Mouse (Mus musculus) spleen, postnatal 14 days (tissue): Measurements from ENCODE around the gene Pias4.

ENCODE experiments used
- DNase-seq, 2 experiments: peaks; one replicate each; pipeline ENCODE4 v3.0.0; 2021 to 2022; ENCODE audit warnings: low spot score in 2 of 2

The Pias4 gene

GRCm38 (mm10) chr10:81167200-81168086, at the start of gene Pias4:
TSS of gene Pias4 (minus strand) at chr10:81167923.
- DNase-seq: peak; percentile 100

GRCm38 (mm10) chr10:81217267-81217666, 49.5 kb upstream of the Pias4 start:
- DNase-seq: peak in 1 of 2 experiments; percentile 37

GRCm38 (mm10) chr10:81216810-81217209, 49.1 kb upstream of the Pias4 start:
- DNase-seq: no peak

- no peak for DNase-seq
These were observed 48.5 kb upstream of the Pias4 start for GRCm38 (mm10) chr10:81216260-81216659.

- DNase-seq: no peak
These were observed 42.4 kb upstream of the Pias4 start for GRCm38 (mm10) chr10:81210154-81210553.

- DNase-seq: no peak
These were observed 36.4 kb upstream of the Pias4 start for GRCm38 (mm10) chr10:81204137-81204536.

GRCm38 (mm10) chr10:81202978-81203720, 35.4 kb upstream of the Pias4 start:
- DNase-seq: no peak

- DNase-seq: no peak
These were observed 34.4 kb upstream of the Pias4 start, which contains the start of gene Nmrk2 for GRCm38 (mm10) chr10:81201807-81202758. TSS of gene Nmrk2 (minus strand) at chr10:81202051.

- no peak for DNase-seq
These were observed 33.0 kb upstream of the Pias4 start for GRCm38 (mm10) chr10:81200605-81201287.

GRCm38 (mm10) chr10:81200141-81200540, 32.4 kb upstream of the Pias4 start:
- DNase-seq: no peak

GRCm38 (mm10) chr10:81198990-81199389, 31.3 kb upstream of the Pias4 start:
- DNase-seq: no peak

GRCm38 (mm10) chr10:81198230-81198629, 30.5 kb upstream of the Pias4 start:
- DNase-seq: peak in 1 of 2 experiments; percentile 56

- DNase-seq: no peak
These were observed 29.6 kb upstream of the Pias4 start for GRCm38 (mm10) chr10:81197305-81197704.

GRCm38 (mm10) chr10:81196470-81197065, 28.8 kb upstream of the Pias4 start:
- no peak for DNase-seq

GRCm38 (mm10) chr10:81195300-81195699, 27.6 kb upstream of the Pias4 start:
- DNase-seq: no peak

GRCm38 (mm10) chr10:81193991-81194774, 26.5 kb upstream of the Pias4 start:
- peak in 1 of 2 experiments; percentile 44 for DNase-seq

GRCm38 (mm10) chr10:81192968-81193501, 25.3 kb upstream of the Pias4 start:
- DNase-seq: no peak

GRCm38 (mm10) chr10:81192270-81192967, 24.7 kb upstream of the Pias4 start:
- peak; percentile 66 to 72 for DNase-seq
